Mouse (Mus musculus) Patski (cell line): Measurements from ENCODE around the gene Icam5. TPM values are rescaled to one million over a fixed set of nuclear protein-coding genes. Genes with fewer than 3 reads are reported as not detected.

ENCODE experiments used
- ATAC-seq: fragments of 100-300 bp; one replicate; pipeline ENCODE4 v1.8.0; 2021
- CTCF ChIA-PET: fragments of 350-600 bp; sonication (Branson Sonifier 250); formaldehyde crosslinking; loops from one replicate; lab custom pipeline; 2022; ENCODE audit warnings: inconsistent platforms; lab: Charles Lee
- POLR2A ChIA-PET: fragments of 350-600 bp; sonication (Branson Sonifier 250); formaldehyde crosslinking; loops from one replicate; lab custom pipeline; 2022; ENCODE audit warnings: antibody characterized with exemption, inconsistent platforms; lab: Charles Lee
- DNase-seq: peaks from one replicate; pipeline ENCODE4 v3.0.0-alpha.2; 2011; ENCODE audit warnings: low read depth, low spot score
- H3K27me3 ChIP-seq: fragments of 371-371 bp; one replicate; pipeline ENCODE4 v1.5.1; 2021
- CTCF ChIP-seq: fragments of 100-300 bp; IDR thresholded peaks from one replicate; pipeline ENCODE4 v1.5.1; 2021
- in situ Hi-C: fragments of 300-500 bp; cut with MboI; formaldehyde crosslinking; loops from 3 replicates; pipeline ENCODE4 v1.11.1; 2018; ENCODE audit warnings: low pct_unique_long_range_greater_than_20kb, mixed read lengths
- polyA plus RNA-seq: library from polyadenylated mRNA; unstranded; gene quantifications from one replicate; pipeline ENCODE4 v1.2.3, GENCODE M21; 2021

Icam5 gene
- polyA plus RNA-seq, 1 experiment from 2014 or later = 1.1 TPM

DNA sequence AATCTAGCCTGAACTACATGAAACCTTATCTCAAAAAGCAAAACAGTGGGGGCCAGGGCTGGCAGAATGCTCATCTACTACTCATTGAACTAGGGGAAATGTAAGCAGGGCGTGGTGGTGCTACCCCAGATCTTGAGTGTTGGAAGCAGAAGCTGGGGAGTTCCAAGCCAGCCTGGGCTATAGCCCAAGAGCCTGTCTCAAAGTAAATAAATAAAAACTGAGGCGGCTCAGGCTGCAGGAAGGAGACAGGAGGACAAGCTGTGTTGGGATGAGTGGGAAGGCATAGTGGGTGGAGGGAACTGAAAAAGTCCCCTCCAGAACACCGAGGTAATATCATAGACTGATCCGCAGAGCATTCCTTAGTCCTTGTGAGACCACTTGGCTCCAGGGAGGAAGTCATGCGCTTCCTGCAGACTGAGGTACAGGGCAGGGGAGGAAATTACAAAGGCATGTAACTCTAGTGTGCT is 20.0 kb upstream of the Icam5 start:
- DNase-seq (no peak), ATAC-seq (peak; percentile 15)
- in situ Hi-C loops = no loop called here
- ChIA-PET POLR2A (no interaction called here), CTCF (interaction anchor here (2.2 kb wide), 1 partner anchor 18 kb away, joined by 7 read pairs; no protein-coding TSS in a partner anchor)
- no peak for TF ChIP-seq CTCF
- H3K27me3 ChIP-seq = peaks cover 4% of the 10 kb centered on the region

DNA sequence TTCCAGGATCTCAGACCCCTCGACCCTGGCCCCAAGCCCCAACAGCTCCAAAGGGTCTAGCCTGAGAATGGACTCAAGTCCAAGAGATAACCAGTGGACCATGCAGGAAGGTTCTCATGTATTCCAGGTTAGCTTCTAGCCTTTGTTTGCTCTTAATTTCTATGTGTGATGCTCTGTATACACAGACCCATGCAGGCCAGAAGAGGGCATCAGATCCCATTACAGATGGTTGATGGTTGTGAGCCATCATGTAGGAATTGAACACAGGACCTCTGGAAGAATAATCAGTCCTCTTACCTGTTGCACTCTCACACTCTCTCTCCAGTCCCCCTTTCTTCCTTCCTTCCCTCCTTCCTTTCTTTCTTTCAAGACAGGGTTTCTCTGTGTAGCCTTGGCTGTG is 19.5 kb upstream of the Icam5 start:
- H3K27me3 ChIP-seq = peaks cover 4% of the 10 kb centered on the region
- POLR2A ChIA-PET = interaction anchor here (0.6 to 0.7 kb wide), 2 partner anchors 70 to 129 kb away, joined by 3 to 4 read pairs; no protein-coding TSS in a partner anchor
- DNase-seq (no peak), ATAC-seq (peak; percentile 6)
- TF ChIP-seq CTCF = no peak
- CTCF ChIA-PET = interaction anchor here (2.2 kb wide), 1 partner anchor 18 kb away, joined by 7 read pairs; no protein-coding TSS in a partner anchor
- in situ Hi-C loops = no loop called here

DNA sequence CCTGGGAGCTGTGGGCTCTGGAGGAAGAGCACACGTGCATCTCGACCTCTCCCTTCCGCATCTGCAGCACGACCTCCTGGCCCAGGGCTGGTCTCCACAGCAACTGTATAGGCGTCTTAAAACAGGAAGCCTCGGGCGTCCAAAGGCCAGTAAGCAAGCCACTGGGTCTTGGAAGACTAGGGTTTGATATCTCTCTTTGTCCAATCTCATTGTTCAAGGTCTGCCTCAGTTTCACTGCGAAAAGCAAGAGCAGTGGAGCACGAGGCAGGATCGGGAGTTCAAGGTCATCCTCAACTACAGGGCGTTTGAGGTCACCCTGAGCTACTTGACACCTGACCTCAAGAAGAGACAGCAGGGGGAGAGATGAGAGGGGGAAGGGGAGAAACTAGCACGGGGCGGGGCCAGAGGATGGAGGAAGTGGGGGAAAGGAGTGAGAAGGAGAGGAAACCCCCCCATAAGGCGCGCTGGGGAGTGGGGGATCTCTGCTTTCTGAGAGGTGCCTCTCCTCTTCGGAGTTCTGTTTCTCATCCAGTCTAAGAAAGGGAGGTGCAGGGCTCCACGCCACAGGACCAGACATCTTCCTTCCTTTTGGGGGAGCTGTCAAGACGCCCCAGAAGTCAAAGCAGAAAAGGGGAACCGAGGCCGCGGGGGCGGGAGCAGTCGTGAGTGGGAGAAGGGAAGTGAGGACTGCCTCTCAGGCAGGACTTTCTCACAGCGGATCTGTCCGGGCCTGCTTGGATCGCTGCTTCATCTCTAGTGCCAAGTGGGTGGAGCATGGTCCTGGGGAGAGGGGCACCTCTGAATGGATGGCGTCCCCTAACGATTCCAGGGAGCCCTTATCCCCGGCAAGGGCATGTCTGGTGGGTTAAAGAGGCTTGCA is 16.9 kb upstream of the Icam5 start:
- CTCF ChIA-PET = no interaction called here

DNA sequence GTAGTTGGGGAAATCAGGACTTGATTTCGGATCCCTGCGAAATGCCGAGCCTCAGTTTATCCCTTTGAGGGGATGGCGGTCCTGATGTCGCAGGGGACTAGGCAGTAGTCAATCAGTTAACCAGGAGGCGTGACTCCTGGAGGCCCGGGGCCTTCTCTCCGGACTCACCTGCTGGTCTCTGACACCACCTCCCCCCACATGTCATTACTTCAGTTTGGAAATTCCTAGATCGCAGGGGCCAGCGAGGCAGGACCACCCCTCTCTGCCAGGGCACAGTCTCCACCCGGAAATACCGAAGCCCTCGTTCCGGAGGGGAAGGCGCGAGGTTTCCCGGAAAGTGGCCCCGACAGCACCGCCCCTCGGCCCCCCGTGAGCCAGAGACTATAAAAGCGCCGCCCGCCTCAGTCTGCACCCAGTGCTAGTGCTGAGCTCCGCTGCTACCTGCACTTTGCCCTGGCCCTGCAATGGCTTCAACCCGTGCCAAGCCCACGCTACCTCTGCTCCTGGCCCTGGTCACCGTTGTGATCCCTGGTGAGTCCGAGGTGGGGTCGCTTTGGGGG is 16.2 kb upstream of the Icam5 start, which contains the start of gene Icam1:
Icam1 (plus strand) TSS at position 415 of the 560 bp plus-strand sequence.
- ChIA-PET CTCF (no interaction called here), POLR2A (no interaction called here)
- no peak for TF ChIP-seq CTCF
- H3K27me3 ChIP-seq = peaks cover 4% of the 10 kb centered on the region
- in situ Hi-C loops = no loop called here
- ATAC-seq (no peak), DNase-seq (no peak)

More for the DNA sequence above, 16.9 kb upstream of the Icam5 start:
- DNase-seq (no peak), ATAC-seq (no peak)
- no peak for TF ChIP-seq CTCF
- H3K27me3 ChIP-seq = peaks cover 4% of the 10 kb centered on the region
- in situ Hi-C loops = no loop called here
- POLR2A ChIA-PET = interaction anchor here (0.6 to 0.8 kb wide), 2 partner anchors 9 to 110 kb away, joined by 3 to 4 read pairs; no protein-coding TSS in a partner anchor

DNA sequence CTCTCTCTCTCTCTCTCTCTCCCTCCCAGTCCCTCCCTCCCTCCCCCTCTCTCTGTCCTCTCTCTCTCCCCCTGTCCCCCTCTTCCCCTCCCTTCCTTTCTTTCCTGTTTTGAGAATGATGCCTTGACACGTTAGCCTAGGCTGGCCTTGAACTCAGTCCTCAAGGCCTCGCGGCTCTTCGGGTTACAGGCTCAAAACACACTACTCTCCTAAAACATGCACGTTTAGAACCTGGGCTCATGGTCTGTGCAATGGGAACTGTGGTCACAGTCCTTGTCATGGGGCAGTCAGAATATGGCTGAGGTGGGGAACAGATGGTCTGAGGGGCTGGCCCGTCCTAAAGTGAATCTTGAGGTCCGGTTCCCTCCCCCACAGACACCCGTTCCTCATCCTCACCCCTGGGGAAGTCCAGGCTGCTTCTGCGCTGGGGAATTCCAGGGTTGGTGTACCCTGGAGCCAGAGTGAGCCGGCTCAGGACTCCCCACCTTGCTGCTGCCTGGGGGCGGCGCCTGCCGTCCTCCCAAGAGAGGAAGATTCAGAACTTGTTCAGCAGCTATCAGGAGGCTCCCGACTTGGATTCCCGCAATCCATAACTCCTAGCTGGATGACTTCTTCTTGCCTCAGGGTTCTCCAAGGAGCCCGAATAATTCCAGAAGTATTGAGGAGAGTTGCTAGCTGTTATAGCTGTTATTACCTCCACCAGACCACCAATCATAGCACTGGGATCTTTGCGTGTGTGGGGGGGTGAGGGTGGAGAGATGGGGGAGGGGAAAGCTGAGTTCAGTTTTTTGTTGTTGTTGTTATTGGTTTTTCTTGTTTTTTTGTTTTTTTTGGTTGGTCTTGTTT is 15.3 kb upstream of the Icam5 start:
- ChIA-PET CTCF (interaction anchor here (0.8 kb wide), 1 partner anchor 9 kb away, joined by 3 read pairs; no protein-coding TSS in a partner anchor), POLR2A (no interaction called here)
- H3K27me3 ChIP-seq = peaks cover 4% of the 10 kb centered on the region
- no peak for ATAC-seq
- in situ Hi-C loops = no loop called here
- no peak for DNase-seq
- TF ChIP-seq CTCF = no peak

DNA sequence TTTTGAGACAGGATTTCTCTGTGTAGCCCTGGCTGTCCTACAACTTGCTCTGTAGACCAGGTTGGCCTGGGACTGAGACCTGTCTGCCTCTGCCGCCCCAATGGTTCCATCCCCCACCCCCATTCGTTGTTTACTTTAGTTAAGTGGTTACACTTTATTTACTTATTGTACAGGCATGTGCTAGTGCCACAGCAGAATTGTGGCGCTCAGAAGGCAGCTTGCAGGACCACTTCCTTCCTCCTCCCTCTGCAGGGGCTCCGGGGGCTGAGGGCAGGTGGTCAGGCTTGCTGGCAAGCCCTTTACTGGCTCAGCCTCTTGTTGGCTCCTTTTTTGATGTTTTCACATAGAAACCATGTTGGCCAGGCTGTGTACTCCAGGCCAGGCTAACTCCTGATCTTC is 14.7 kb upstream of the Icam5 start:
- TF ChIP-seq CTCF = no peak
- CTCF ChIA-PET = interaction anchor here (0.8 kb wide), 1 partner anchor 9 kb away, joined by 3 read pairs; no protein-coding TSS in a partner anchor
- DNase-seq (no peak), ATAC-seq (no peak)
- H3K27me3 ChIP-seq = peaks cover 4% of the 10 kb centered on the region
- POLR2A ChIA-PET = no interaction called here
- in situ Hi-C loops = no loop called here

DNA sequence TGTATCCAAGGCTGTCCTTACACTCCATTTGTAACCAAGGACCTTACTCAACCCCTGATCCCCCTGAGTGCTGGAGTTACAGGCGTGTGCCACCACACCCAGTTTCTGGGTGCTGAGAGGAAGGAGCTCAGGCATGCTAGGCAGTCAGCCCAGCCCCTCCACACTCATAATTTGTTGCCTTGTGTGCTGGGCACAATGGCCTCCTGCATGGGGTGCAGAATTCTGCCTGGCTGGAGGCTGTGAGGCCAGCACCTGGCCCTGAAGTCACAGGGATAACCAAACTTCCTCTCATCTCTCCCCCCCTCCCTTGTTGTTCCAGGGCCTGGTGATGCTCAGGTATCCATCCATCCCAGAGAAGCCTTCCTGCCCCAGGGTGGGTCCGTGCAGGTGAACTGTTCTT is 13.3 kb upstream of the Icam5 start:
- CTCF ChIA-PET = interaction anchor here (0.8 kb wide), 1 partner anchor 11 kb away, joined by 3 read pairs; the partner anchor contains the start of gene Icam4
- no peak for ATAC-seq
- DNase-seq = no peak
- TF ChIP-seq CTCF = no peak
- POLR2A ChIA-PET = no interaction called here
- in situ Hi-C loops = no loop called here
- H3K27me3 ChIP-seq = peaks cover 4% of the 10 kb centered on the region

DNA sequence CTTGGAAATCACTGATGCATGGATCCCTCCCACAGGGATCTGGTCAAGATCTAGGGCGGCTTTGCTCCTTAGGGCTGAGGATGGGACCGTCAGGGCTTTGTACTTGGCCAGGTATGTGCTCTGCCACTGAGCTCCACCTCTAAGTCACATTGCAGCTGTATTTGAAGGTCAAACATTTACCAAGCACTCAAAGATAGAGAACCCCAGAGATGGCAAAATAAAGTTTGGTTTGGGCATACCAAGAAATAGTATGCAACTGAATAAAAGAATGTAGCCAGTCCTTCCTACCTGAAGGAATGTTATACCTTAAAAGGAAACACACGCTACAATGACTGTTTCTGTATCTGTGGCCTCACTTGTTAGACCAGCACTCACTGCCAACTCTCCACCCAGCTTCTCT is 10.5 kb upstream of the Icam5 start:
- in situ Hi-C loops = no loop called here
- no peak for TF ChIP-seq CTCF
- no peak for ATAC-seq

DNA sequence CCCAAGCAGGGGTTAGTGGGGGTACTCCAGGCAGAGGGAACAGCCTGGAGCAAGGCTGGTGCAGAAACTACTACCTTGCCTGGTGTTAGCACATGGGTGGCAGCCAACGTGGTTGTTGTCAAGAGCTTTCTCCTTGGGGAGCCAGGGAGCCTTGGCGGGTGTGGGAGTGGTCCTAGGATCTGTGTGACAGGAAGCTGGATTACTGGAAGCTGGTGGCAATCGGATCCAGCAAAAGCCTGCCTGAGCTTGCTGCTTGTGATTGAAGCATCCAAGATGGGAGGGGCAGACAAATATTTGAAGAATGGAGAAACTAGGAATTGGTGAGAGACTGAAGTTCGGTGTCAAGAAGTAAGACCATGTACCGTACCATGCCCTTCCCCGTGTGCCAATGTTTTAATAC is 9.6 kb upstream of the Icam5 start:
- H3K27me3 ChIP-seq = no peaks in the 10 kb centered on the region
- in situ Hi-C loops = no loop called here
- ChIA-PET CTCF (no interaction called here), POLR2A (no interaction called here)
- no peak for ATAC-seq
- DNase-seq = no peak
- TF ChIP-seq CTCF = no peak

More for the DNA sequence above, 10.5 kb upstream of the Icam5 start:
- ChIA-PET CTCF (no interaction called here), POLR2A (no interaction called here)
- peaks cover 3% of the 10 kb centered on the region for H3K27me3 ChIP-seq
- no peak for DNase-seq

DNA sequence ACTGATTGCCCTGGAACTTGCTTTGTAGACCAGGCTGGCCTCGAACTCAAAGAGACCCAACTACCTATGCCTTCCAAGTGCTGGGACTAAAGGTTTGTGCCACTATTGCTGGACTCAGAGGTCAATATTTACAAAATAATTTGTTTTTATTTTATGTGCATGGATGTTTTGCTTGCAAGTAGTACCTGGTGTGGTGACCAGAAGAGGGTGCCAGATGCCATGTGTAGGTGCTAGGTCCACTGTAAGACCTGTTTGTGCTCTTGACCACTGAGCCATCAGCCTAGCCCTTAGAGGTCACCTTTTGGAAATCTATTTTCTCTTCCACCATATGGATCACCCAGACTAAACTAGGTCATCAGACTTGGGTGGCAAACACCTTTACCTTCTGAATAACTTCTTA is 9.1 kb upstream of the Icam5 start:
- no peak for ATAC-seq
- no peak for DNase-seq
- TF ChIP-seq CTCF = no peak
- ChIA-PET CTCF (no interaction called here), POLR2A (no interaction called here)
- no peaks in the 10 kb centered on the region for H3K27me3 ChIP-seq
- in situ Hi-C loops = no loop called here
